Mouse (Mus musculus) MEL (cell line): ENCODE measurements around the gene Aldh1b1. TPM values are rescaled to one million over a fixed set of nuclear protein-coding genes. Genes with fewer than 3 reads are reported as not detected.

ENCODE experiments used
- DNase-seq: peaks from one replicate; pipeline ENCODE4 v3.0.0; 2011; ENCODE audit warnings: low read depth, low spot score
- H3K27ac ChIP-seq: 2 replicates; pipeline ENCODE4 v1.5.1; 2012; ENCODE audit warnings: low read depth, mild to moderate bottlenecking, control low read depth, low read length, moderate library complexity; ENCODE audit not compliant: control insufficient read depth
- H3K27me3 ChIP-seq, 2 experiments: fragments of 150-350 bp in 1 of 2; sonication (generic) in 1 of 2; 2 replicates each; pipeline ENCODE4 v1.6.1; 2012; ENCODE audit warnings: low read length in 2 of 2, mild to moderate bottlenecking in 2 of 2, improper control_type of control experiment in 1 of 2, moderate library complexity in 1 of 2; ENCODE audit not compliant: insufficient read depth in 2 of 2, control insufficient read depth in 1 of 2
- H3K36me3 ChIP-seq, 2 experiments: 2 replicates each; pipeline ENCODE4 v1.6.1; 2012 to 2014; ENCODE audit warnings: low read length in 2 of 2, improper control_type of control experiment in 1 of 2, inconsistent platforms in 1 of 2, mild to moderate bottlenecking in 1 of 2; ENCODE audit not compliant: insufficient read depth in 2 of 2, control insufficient read depth in 1 of 2
- H3K4me1 ChIP-seq, 2 experiments: fragments of 150-350 bp in 1 of 2; sonication (generic) in 1 of 2; 2 replicates each; pipeline ENCODE4 v1.6.1; 2012; ENCODE audit warnings: low read length in 2 of 2, improper control_type of control experiment in 1 of 2, mild to moderate bottlenecking in 1 of 2; ENCODE audit not compliant: insufficient read depth in 2 of 2, control insufficient read depth in 1 of 2
- H3K4me3 ChIP-seq, 2 experiments: fragments of 150-350 bp in 1 of 2; sonication (generic) in 1 of 2; 2 replicates each; pipeline ENCODE4 v1.5.1; 2012; ENCODE audit warnings: low read depth in 2 of 2, low read length in 2 of 2, mild to moderate bottlenecking in 2 of 2, moderate library complexity in 2 of 2, control low read depth in 1 of 2, improper control_type of control experiment in 1 of 2; ENCODE audit not compliant: control insufficient read depth in 1 of 2, insufficient read depth in 1 of 2
- H3K79me2 ChIP-seq: 2 replicates; pipeline ENCODE4 v1.6.1; 2012; ENCODE audit warnings: mild to moderate bottlenecking, low read length, moderate library complexity; ENCODE audit not compliant: control insufficient read depth, poor library complexity, insufficient read depth
- H3K9ac ChIP-seq: 2 replicates; pipeline ENCODE4 v1.6.1; 2012; ENCODE audit warnings: low read depth, mild to moderate bottlenecking, control low read depth, low read length, moderate library complexity; ENCODE audit not compliant: control insufficient read depth, poor library complexity, severe bottlenecking
- H3K9me3 ChIP-seq: fragments of 150-350 bp; sonication (generic); replicated peaks from 2 replicates; pipeline ENCODE4 v1.6.1; 2012; ENCODE audit warnings: mild to moderate bottlenecking, low read length, improper control_type of control experiment, moderate library complexity; ENCODE audit not compliant: insufficient read depth
- BHLHE40 ChIP-seq: IDR thresholded peaks from 2 replicates; pipeline ENCODE4 v1.6.1; 2012; ENCODE audit warnings: low read depth, mild to moderate bottlenecking, inconsistent platforms, low read length, improper control_type of control experiment, borderline replicate concordance
- CHD1 ChIP-seq: IDR thresholded peaks from 2 replicates; pipeline ENCODE4 v1.6.1; 2012; ENCODE audit warnings: low read depth, mild to moderate bottlenecking, inconsistent platforms, low read length, improper control_type of control experiment
- E2F4 ChIP-seq: IDR thresholded peaks from 2 replicates; pipeline ENCODE4 v1.6.1; 2011; ENCODE audit warnings: low read depth, low read length, improper control_type of control experiment, borderline replicate concordance
- GABPA ChIP-seq: IDR thresholded peaks from 2 replicates; pipeline ENCODE4 v1.6.1; 2012; ENCODE audit warnings: low read depth, mild to moderate bottlenecking, inconsistent platforms, low read length, improper control_type of control experiment, moderate library complexity
- GATA1 ChIP-seq: IDR thresholded peaks from 2 replicates; pipeline ENCODE4 v1.6.1; 2011; ENCODE audit warnings: low read depth, low read length, improper control_type of control experiment
- HCFC1 ChIP-seq: IDR thresholded peaks from 2 replicates; pipeline ENCODE4 v1.6.1; 2012; ENCODE audit warnings: low read depth, mild to moderate bottlenecking, inconsistent platforms, low read length, improper control_type of control experiment, moderate library complexity
- JUND ChIP-seq: IDR thresholded peaks from 2 replicates; pipeline ENCODE4 v1.6.1; 2011; ENCODE audit warnings: low read depth, mild to moderate bottlenecking, improper control_type of control experiment, low read length
- KAT2A ChIP-seq: conservative IDR thresholded peaks from 2 replicates; pipeline ENCODE4 v1.6.1; 2012; ENCODE audit warnings: low read depth, low read length, improper control_type of control experiment, inconsistent platforms
- MAFK ChIP-seq: IDR thresholded peaks from 2 replicates; pipeline ENCODE4 v1.6.1; 2011; ENCODE audit warnings: low read depth, mild to moderate bottlenecking, low read length, improper control_type of control experiment, borderline replicate concordance
- MEF2A ChIP-seq: IDR thresholded peaks from 2 replicates; pipeline ENCODE4 v1.6.1; 2014; ENCODE audit warnings: low read depth, mild to moderate bottlenecking, inconsistent platforms, low read length, improper control_type of control experiment; ENCODE audit not compliant: poor library complexity, insufficient replicate concordance, severe bottlenecking; ENCODE audit errors: extremely low read depth
- MYC ChIP-seq: IDR thresholded peaks from 2 replicates; pipeline ENCODE4 v1.6.1; 2011; ENCODE audit warnings: low read depth, mild to moderate bottlenecking, low read length, improper control_type of control experiment, moderate library complexity
- RAD21 ChIP-seq: IDR thresholded peaks from 2 replicates; pipeline ENCODE4 v1.6.1; 2011; ENCODE audit warnings: mild to moderate bottlenecking, low read depth, low read length, improper control_type of control experiment
- USF1 ChIP-seq: IDR thresholded peaks from 2 replicates; pipeline ENCODE4 v1.6.1; 2014; ENCODE audit warnings: low read depth, mild to moderate bottlenecking, inconsistent platforms, low read length, improper control_type of control experiment, moderate library complexity
- USF2 ChIP-seq, 2 experiments: IDR thresholded peaks; 2 replicates each; pipeline ENCODE4 v1.6.1; 2011 to 2012; ENCODE audit warnings: improper control_type of control experiment in 2 of 2, low read length in 2 of 2, borderline replicate concordance in 1 of 2, inconsistent platforms in 1 of 2, low read depth in 1 of 2, mild to moderate bottlenecking in 1 of 2; ENCODE audit not compliant: insufficient read depth in 1 of 2
- ZC3H11A ChIP-seq: IDR thresholded peaks from 2 replicates; pipeline ENCODE4 v1.6.1; 2012; ENCODE audit warnings: low read depth, mild to moderate bottlenecking, inconsistent platforms, low read length, improper control_type of control experiment
- ZKSCAN1 ChIP-seq: IDR thresholded peaks from 2 replicates; pipeline ENCODE4 v1.6.1; 2012; ENCODE audit warnings: low read depth, mild to moderate bottlenecking, inconsistent platforms, low read length, improper control_type of control experiment, moderate library complexity
- ZNF384 ChIP-seq: IDR thresholded peaks from 2 replicates; pipeline ENCODE4 v1.6.1; 2012; ENCODE audit warnings: low read depth, mild to moderate bottlenecking, inconsistent platforms, low read length, improper control_type of control experiment
- polyA plus RNA-seq, 2 experiments: library from polyadenylated mRNA; stranded (reverse) in 1 of 2; unstranded in 1 of 2; fragments of >175 nt in 1 of 2; fragments of >200 nt in 1 of 2; gene quantifications; 2 replicates each; pipeline versions ENCODE4 v1.2.1 to v1.2.4; 2012; ENCODE audit warnings: low replicate concordance in 2 of 2, low read depth in 1 of 2; ENCODE audit not compliant: insufficient read length in 2 of 2, insufficient read depth in 1 of 2, missing spikeins in 1 of 2
- total RNA-seq: library from RNA; depleted of rRNA; stranded (reverse); fragments of 300-350 nt; gene quantifications from 2 replicates; pipeline ENCODE4 v1.2.3, GENCODE M21; 2012

The Aldh1b1 gene
- total and polyA plus RNA-seq, 3 experiments = 1.9 to 2.1 TPM; not detected in 1

DNA sequence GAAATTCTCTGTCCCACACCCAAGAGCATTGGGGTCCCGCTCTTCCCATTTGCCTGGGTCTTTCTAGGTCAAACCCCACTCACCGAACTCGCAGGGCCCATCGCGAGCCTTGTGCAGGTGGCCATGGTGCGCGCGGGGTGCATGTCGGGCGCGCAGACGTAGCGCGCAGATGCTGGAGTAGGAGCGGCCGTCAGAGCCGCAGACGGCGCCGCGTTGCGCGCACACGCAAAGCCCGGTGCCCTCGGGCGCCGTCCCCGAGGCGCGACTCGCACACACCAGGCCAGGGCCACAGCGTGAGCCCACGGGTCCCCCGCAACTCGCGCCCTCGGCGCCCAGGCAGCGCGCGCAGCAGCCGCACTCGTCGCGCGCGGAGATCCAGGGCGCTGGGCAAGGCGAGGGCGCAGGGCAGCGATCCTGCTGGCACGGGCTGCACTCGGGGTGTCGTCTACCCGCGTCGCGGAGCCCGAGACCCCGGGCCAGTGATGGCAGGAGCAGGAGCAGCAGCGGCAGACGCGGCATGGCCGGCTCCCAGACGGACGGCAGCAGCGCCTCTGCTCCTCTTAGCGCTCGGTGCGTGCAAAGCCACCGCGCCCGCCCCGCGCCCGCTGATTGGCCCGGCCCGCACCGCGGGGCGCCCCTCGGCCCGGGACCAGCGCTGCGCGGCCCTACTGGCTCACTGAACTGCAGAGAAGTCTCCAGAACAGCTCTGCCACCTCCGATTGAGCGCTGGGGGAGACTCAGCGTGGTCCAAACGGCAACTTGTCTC, 27.6 kb downstream of the Aldh1b1 start, which contains the start of gene Igfbpl1:
TSS of gene Igfbpl1 (minus strand) at position 649 of the 766 bp plus-strand sequence.
- no peaks in the 10 kb centered on the region for H3K79me2 ChIP-seq
- H3K27ac ChIP-seq = no peak within 1 kb of the TSS
- H3K4me1 ChIP-seq = no peaks in the 10 kb centered on the region
- no peak for TF ChIP-seq E2F4
- TF ChIP-seq JUND = no peak
- no peaks in the 10 kb centered on the region for H3K36me3 ChIP-seq
- no peak for DNase-seq
- peaks cover 8 to 19% of the 10 kb centered on the region in 2 experiments for H3K27me3 ChIP-seq
- no peak within 1 kb of the TSS for H3K4me3 ChIP-seq
- no peak within 1 kb of the TSS for H3K9ac ChIP-seq
- H3K9me3 ChIP-seq = no peaks in the 10 kb centered on the region

DNA sequence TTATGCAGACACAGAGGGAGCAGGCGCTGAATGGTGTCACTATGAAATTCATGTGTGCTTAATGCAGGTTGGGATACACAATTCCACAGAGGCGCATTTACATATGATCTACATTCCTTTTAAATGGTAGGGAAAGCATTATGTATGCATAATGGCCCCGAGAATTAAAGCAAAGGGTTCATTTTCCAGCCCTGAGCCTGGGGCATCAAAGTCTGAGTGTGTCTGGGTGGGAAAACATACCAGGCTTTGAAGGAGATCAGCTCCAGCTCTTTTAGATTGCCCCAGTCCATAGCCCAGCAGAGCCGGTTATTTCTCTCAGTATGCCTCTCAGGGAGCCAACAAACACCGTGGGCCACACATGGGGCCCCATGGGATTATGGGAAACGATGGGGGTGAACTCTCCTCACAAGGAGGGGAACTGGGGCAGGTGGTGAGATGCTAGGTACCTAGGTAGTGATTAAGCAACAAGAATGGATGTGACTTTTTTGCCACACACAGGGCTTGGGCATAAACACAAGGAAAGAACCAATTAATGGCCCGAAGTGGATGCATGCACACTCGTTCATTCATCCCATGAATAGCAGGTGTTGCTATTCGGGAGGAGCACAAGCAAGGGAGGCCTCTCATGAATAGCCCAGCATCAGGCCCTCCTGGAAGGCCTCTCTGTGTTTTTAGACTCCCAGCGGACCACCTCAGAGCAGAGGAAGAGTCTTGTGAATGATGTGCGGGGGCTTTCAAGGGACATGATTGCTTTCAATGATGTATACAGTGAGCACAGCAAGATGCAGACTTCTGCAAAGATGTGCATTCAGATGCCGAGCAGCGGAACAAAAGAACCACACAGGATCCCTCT, 31.3 kb downstream of the Aldh1b1 start:
- no peak for DNase-seq
- Histone ChIP-seq H3K27me3 (peaks cover 9 to 18% of the 10 kb centered on the region in 2 experiments), H3K4me1 (no peaks in the 10 kb centered on the region), H3K36me3 (no peaks in the 10 kb centered on the region), H3K9me3 (no peaks in the 10 kb centered on the region), H3K4me3 (no peak overlapping the region), H3K9ac (no peak overlapping the region), H3K79me2 (no peaks in the 10 kb centered on the region), H3K27ac (no peak overlapping the region)
- no peak for TF ChIP-seq MYC
- no peak for TF ChIP-seq USF2 (IDR thresholded peaks at IDR 0.05; ENCODE audit: borderline replicate concordance in 1 of 2, insufficient read depth in 1 of 2, low read depth in 1 of 2, low read length in 2 of 2)
- TF ChIP-seq MEF2A = no peak
- no peak for TF ChIP-seq RAD21

- TF ChIP-seq MAFK (no peak), HCFC1 (no peak), GATA1 (no peak), RAD21 (no peak), MYC (no peak), BHLHE40 (no peak), GABPA (no peak), CHD1 (no peak), JUND (no peak), KAT2A (no peak), USF1 (no peak), ZC3H11A (no peak), ZNF384 (no peak), USF2 (IDR thresholded peaks at IDR 0.05; ENCODE audit: borderline replicate concordance in 1 of 2, insufficient read depth in 1 of 2, low read depth in 1 of 2, low read length in 2 of 2) (no peak), ZKSCAN1 (no peak)
- H3K27me3 ChIP-seq = peaks cover 9 to 18% of the 10 kb centered on the region in 2 experiments
Observed at GRCm38 (mm10) chr4:45831996-45832395, 33.2 kb downstream of the Aldh1b1 start.

More at GRCm38 (mm10) chr4:45831996-45832395, 33.2 kb downstream of the Aldh1b1 start:
- Histone ChIP-seq H3K4me3 (no peak overlapping the region), H3K79me2 (no peaks in the 10 kb centered on the region), H3K27ac (no peak overlapping the region), H3K36me3 (no peaks in the 10 kb centered on the region), H3K4me1 (no peaks in the 10 kb centered on the region), H3K9me3 (no peaks in the 10 kb centered on the region), H3K9ac (no peak overlapping the region)
- DNase-seq = no peak
